Mouse (Mus musculus) B cell, adult 2 months (primary cell): Measurements from ENCODE around the gene Papss2.
A peak's percentile ranks its signal among the peaks of the same experiment; 100 is the strongest.

Experiments
- DNase-seq, 2 experiments: peaks; one replicate each; pipeline ENCODE4 v3.0.0; 2022

Papss2 gene

GRCm38 (mm10) chr19:32713471-32713870 lies 117.9 kb downstream of the Papss2 start:
- no peak for DNase-seq

GRCm38 (mm10) chr19:32715201-32715600 lies 119.6 kb downstream of the Papss2 start:
- peak; percentile 77 to 78 for DNase-seq

- DNase-seq = no peak
Measured at GRCm38 (mm10) chr19:32715681-32716080, 120.1 kb downstream of the Papss2 start.
